Mouse (Mus musculus): ENCODE results near the gene Angptl3. TPM values are rescaled to one million over a fixed set of nuclear protein-coding genes. Genes with fewer than 3 reads are reported as not detected.

Angptl3 gene
- polyA plus RNA-seq, 1 experiment from 2014 or later, result 0.78 TPM

DNA sequence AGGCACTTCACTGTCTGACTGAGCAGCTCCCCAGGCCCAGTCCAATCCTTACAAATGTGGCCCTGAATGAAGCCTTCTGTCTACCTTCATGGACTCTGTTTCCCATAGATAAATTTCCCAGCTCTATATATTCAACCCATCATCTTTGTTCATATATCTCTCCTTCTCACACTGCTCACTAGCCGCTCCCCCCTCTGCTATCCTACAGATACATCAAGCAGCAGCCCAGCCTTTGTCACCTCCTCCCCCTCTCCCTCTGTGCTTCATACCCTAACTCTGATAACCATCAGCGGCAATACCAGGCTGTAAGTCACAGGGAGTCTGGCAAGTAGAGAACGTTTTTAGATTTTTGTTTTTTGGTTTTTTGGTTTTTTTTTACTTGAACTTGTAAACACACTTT is 14.1 kb downstream of the Angptl3 start:
- no peak overlapping the region for H3K27ac ChIP-seq (replicated peaks; ENCODE audit: low read depth, low read length)
- no peak overlapping the region for H3K4me2 ChIP-seq (ENCODE audit: low read depth, low read length)
- no peak overlapping the region for H3K4me3 ChIP-seq (ENCODE audit: low read depth, low read length)
- ATAC-seq (ENCODE audit: low read depth) (no peak), DNase-seq (ENCODE audit: low spot score) (no peak)
- no peaks in the 10 kb centered on the region for H3K4me1 ChIP-seq (ENCODE audit: control insufficient read depth, insufficient read depth, low read length)
- WGBS, result 87% methylated on average over 3 of the region's 3 CpGs
- peaks cover 66% of the 10 kb centered on the region for H3K36me3 ChIP-seq (ENCODE audit: control insufficient read depth, insufficient read depth, low read length)
- H3K27me3 ChIP-seq (replicated peaks; ENCODE audit: control insufficient read depth, insufficient read depth, low read length), result no peaks in the 10 kb centered on the region
- H3K9me3 ChIP-seq (ENCODE audit: control insufficient read depth, low read length), result no peaks in the 10 kb centered on the region
- no peak overlapping the region for H3K9ac ChIP-seq (ENCODE audit: low read depth, low read length)

- Histone ChIP-seq H3K36me3 (ENCODE audit: control insufficient read depth, insufficient read depth, low read length) (peaks cover 62% of the 10 kb centered on the region), H3K27me3 (replicated peaks; ENCODE audit: control insufficient read depth, insufficient read depth, low read length) (no peaks in the 10 kb centered on the region), H3K4me1 (ENCODE audit: control insufficient read depth, insufficient read depth, low read length) (no peaks in the 10 kb centered on the region), H3K9ac (ENCODE audit: low read depth, low read length) (no peak overlapping the region), H3K27ac (replicated peaks; ENCODE audit: low read depth, low read length) (no peak overlapping the region), H3K4me2 (ENCODE audit: low read depth, low read length) (no peak overlapping the region), H3K9me3 (ENCODE audit: control insufficient read depth, low read length) (no peaks in the 10 kb centered on the region), H3K4me3 (ENCODE audit: low read depth, low read length) (no peak overlapping the region)
- no peak for DNase-seq (ENCODE audit: low spot score)
- ATAC-seq (ENCODE audit: low read depth), result no peak
- 57% methylated on average over 3 of the region's 3 CpGs for WGBS
These were observed 15.7 kb downstream of the Angptl3 start for GRCm38 (mm10) chr4:99046471-99046870.

GRCm38 (mm10) chr4:99048581-99048980 is 17.8 kb downstream of the Angptl3 start:
- H3K4me1 ChIP-seq (ENCODE audit: control insufficient read depth, insufficient read depth, low read length), result no peaks in the 10 kb centered on the region
- H3K27me3 ChIP-seq (replicated peaks; ENCODE audit: control insufficient read depth, insufficient read depth, low read length), result no peaks in the 10 kb centered on the region
- no peaks in the 10 kb centered on the region for H3K9me3 ChIP-seq (ENCODE audit: control insufficient read depth, low read length)
- H3K4me3 ChIP-seq (ENCODE audit: low read depth, low read length), result no peak overlapping the region
- no peak for ATAC-seq (ENCODE audit: low read depth)
- no peak for DNase-seq (ENCODE audit: low spot score)
- 78% methylated on average over 2 of the region's 2 CpGs for WGBS
- H3K4me2 ChIP-seq (ENCODE audit: low read depth, low read length), result no peak overlapping the region
- H3K27ac ChIP-seq (replicated peaks; ENCODE audit: low read depth, low read length), result no peak overlapping the region
- no peak overlapping the region for H3K9ac ChIP-seq (ENCODE audit: low read depth, low read length)
- H3K36me3 ChIP-seq (ENCODE audit: control insufficient read depth, insufficient read depth, low read length), result peaks cover 57% of the 10 kb centered on the region

GRCm38 (mm10) chr4:99064524-99064923 is 33.8 kb downstream of the Angptl3 start:
- Histone ChIP-seq H3K9ac (ENCODE audit: low read depth, low read length) (no peak overlapping the region), H3K27ac (replicated peaks; ENCODE audit: low read depth, low read length) (no peak overlapping the region), H3K4me2 (ENCODE audit: low read depth, low read length) (no peak overlapping the region), H3K4me1 (ENCODE audit: control insufficient read depth, insufficient read depth, low read length) (no peaks in the 10 kb centered on the region), H3K4me3 (ENCODE audit: low read depth, low read length) (no peak overlapping the region), H3K27me3 (replicated peaks; ENCODE audit: control insufficient read depth, insufficient read depth, low read length) (no peaks in the 10 kb centered on the region), H3K36me3 (ENCODE audit: control insufficient read depth, insufficient read depth, low read length) (peaks cover 54% of the 10 kb centered on the region), H3K9me3 (ENCODE audit: control insufficient read depth, low read length) (no peaks in the 10 kb centered on the region)
- 67% methylated on average over 5 of the region's 5 CpGs for WGBS
- peak; percentile 65 for DNase-seq (ENCODE audit: low spot score)
- 0 out of 2 replicates have a peak, but pooled peaks have one; percentile 50 for ATAC-seq (ENCODE audit: low read depth)

DNA sequence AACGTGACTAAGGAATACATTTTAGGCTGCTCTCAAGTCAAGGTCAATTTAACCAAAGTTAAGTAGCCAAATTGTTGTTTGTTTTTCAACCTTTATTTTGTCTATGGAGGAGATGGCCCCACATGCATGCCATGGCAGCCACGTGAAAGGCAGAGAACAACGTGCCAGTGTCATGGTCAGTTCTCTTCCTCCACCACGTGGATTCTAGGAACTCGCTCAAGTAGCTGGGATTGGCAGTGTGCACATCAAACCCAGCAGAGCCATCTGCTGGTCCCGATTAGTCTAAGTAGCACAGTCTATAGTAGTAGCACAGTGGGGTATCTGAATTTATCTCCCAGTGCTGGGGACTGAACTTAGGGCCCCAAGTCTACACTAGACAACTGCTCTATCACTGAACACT is 38.1 kb downstream of the Angptl3 start:
- no peaks in the 10 kb centered on the region for H3K4me1 ChIP-seq (ENCODE audit: control insufficient read depth, insufficient read depth, low read length)
- H3K27ac ChIP-seq (replicated peaks; ENCODE audit: low read depth, low read length), result no peak overlapping the region
- no peaks in the 10 kb centered on the region for H3K27me3 ChIP-seq (replicated peaks; ENCODE audit: control insufficient read depth, insufficient read depth, low read length)
- no peak overlapping the region for H3K4me2 ChIP-seq (ENCODE audit: low read depth, low read length)
- no peaks in the 10 kb centered on the region for H3K9me3 ChIP-seq (ENCODE audit: control insufficient read depth, low read length)
- DNase-seq (ENCODE audit: low spot score), result no peak
- WGBS, result 81% methylated on average over 6 of the region's 6 CpGs
- H3K9ac ChIP-seq (ENCODE audit: low read depth, low read length), result no peak overlapping the region
- H3K36me3 ChIP-seq (ENCODE audit: control insufficient read depth, insufficient read depth, low read length), result peaks cover 62% of the 10 kb centered on the region
- no peak overlapping the region for H3K4me3 ChIP-seq (ENCODE audit: low read depth, low read length)
- ATAC-seq (ENCODE audit: low read depth), result no peak

- H3K27ac ChIP-seq (replicated peaks; ENCODE audit: low read depth, low read length), result no peak overlapping the region
- WGBS, result 94% methylated on average over 3 of the region's 3 CpGs
- no peak overlapping the region for H3K4me2 ChIP-seq (ENCODE audit: low read depth, low read length)
- no peak for DNase-seq (ENCODE audit: low spot score)
- peaks cover 61% of the 10 kb centered on the region for H3K36me3 ChIP-seq (ENCODE audit: control insufficient read depth, insufficient read depth, low read length)
- H3K9me3 ChIP-seq (ENCODE audit: control insufficient read depth, low read length), result no peaks in the 10 kb centered on the region
- no peak overlapping the region for H3K9ac ChIP-seq (ENCODE audit: low read depth, low read length)
- no peak for ATAC-seq (ENCODE audit: low read depth)
- no peak overlapping the region for H3K4me3 ChIP-seq (ENCODE audit: low read depth, low read length)
- no peaks in the 10 kb centered on the region for H3K4me1 ChIP-seq (ENCODE audit: control insufficient read depth, insufficient read depth, low read length)
- H3K27me3 ChIP-seq (replicated peaks; ENCODE audit: control insufficient read depth, insufficient read depth, low read length), result no peaks in the 10 kb centered on the region
These were observed 47.3 kb downstream of the Angptl3 start for GRCm38 (mm10) chr4:99078005-99078404.

DNA sequence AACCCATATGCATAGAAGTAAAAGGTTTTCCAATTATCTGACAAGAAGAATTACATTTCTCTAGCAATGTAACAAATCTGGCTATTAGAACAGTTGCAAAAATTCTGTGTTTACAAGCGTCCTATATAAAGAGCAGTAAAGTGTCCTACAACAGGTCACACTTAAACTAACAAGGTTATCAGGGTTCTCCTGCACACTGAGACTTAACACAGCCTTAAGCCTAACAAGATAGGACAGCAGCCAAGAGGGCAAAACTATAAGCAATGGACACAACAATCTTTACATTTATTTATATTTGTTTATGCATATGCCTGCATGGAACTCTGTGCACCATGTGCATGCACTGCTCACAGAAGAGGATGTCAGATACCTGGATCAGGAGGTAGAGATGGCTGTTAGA is 50.4 kb downstream of the Angptl3 start:
- H3K27ac ChIP-seq (replicated peaks; ENCODE audit: low read depth, low read length), result no peak overlapping the region
- no peaks in the 10 kb centered on the region for H3K27me3 ChIP-seq (replicated peaks; ENCODE audit: control insufficient read depth, insufficient read depth, low read length)
- no peak for ATAC-seq (ENCODE audit: low read depth)
- H3K36me3 ChIP-seq (ENCODE audit: control insufficient read depth, insufficient read depth, low read length), result peaks cover 41% of the 10 kb centered on the region
- no peak overlapping the region for H3K9ac ChIP-seq (ENCODE audit: low read depth, low read length)
- 74% methylated on average over 1 of the region's 1 CpGs for WGBS
- no peak for DNase-seq (ENCODE audit: low spot score)
- no peak overlapping the region for H3K4me3 ChIP-seq (ENCODE audit: low read depth, low read length)
- H3K9me3 ChIP-seq (ENCODE audit: control insufficient read depth, low read length), result no peaks in the 10 kb centered on the region
- no peaks in the 10 kb centered on the region for H3K4me1 ChIP-seq (ENCODE audit: control insufficient read depth, insufficient read depth, low read length)
- no peak overlapping the region for H3K4me2 ChIP-seq (ENCODE audit: low read depth, low read length)

GRCm38 (mm10) chr4:99083862-99084261 is 53.1 kb downstream of the Angptl3 start:
- no peak overlapping the region for H3K4me3 ChIP-seq (ENCODE audit: low read depth, low read length)
- no peak overlapping the region for H3K9ac ChIP-seq (ENCODE audit: low read depth, low read length)
- H3K4me1 ChIP-seq (ENCODE audit: control insufficient read depth, insufficient read depth, low read length), result no peaks in the 10 kb centered on the region
- WGBS, result 88% methylated on average over 3 of the region's 3 CpGs
- ATAC-seq (ENCODE audit: low read depth) (no peak), DNase-seq (ENCODE audit: low spot score) (no peak)
- H3K36me3 ChIP-seq (ENCODE audit: control insufficient read depth, insufficient read depth, low read length), result peaks cover 32% of the 10 kb centered on the region
- no peak overlapping the region for H3K4me2 ChIP-seq (ENCODE audit: low read depth, low read length)
- no peaks in the 10 kb centered on the region for H3K9me3 ChIP-seq (ENCODE audit: control insufficient read depth, low read length)
- no peaks in the 10 kb centered on the region for H3K27me3 ChIP-seq (replicated peaks; ENCODE audit: control insufficient read depth, insufficient read depth, low read length)
- H3K27ac ChIP-seq (replicated peaks; ENCODE audit: low read depth, low read length), result no peak overlapping the region

DNA sequence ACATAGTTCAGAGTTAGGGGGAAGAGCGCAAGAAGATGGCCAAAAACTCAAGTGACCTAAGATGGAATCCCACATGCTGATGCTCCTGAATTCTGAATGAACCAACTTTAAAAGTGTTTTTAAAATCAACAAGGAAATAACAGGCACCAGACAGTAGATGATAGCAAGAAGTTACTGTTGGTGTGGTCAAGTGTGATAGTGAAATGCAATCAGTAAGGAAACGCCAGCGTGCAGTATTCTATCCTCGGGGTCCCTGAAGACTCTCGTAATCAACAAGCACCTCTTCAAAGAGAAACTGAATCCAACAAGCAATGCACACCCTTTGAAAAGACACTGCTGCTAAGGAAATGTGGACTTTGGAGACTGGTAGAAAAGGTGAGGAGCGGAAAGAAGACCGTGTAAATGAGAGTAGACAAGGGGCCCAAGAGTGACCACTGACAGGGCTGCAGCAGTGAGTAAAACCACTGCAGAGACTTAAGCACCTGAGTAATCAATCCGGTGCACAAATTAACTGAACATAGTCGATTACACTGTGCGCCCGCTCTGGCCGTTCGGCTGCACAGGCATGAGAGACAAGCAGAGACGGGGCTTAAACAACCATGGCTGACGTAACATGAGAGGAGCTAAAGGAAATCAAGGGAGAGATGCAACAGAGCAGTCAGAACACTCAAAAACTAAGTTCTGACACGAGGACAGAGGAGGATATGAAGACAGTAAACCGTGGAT is 57.2 kb downstream of the Angptl3 start:
- Histone ChIP-seq H3K9ac (ENCODE audit: low read depth, low read length) (no peak overlapping the region), H3K27me3 (replicated peaks; ENCODE audit: control insufficient read depth, insufficient read depth, low read length) (no peaks in the 10 kb centered on the region), H3K4me2 (ENCODE audit: low read depth, low read length) (no peak overlapping the region), H3K4me3 (ENCODE audit: low read depth, low read length) (no peak overlapping the region), H3K36me3 (ENCODE audit: control insufficient read depth, insufficient read depth, low read length) (peaks cover 20% of the 10 kb centered on the region; the same call in 1 of the 2 replicates), H3K27ac (replicated peaks; ENCODE audit: low read depth, low read length) (no peak overlapping the region), H3K9me3 (ENCODE audit: control insufficient read depth, low read length) (no peaks in the 10 kb centered on the region), H3K4me1 (ENCODE audit: control insufficient read depth, insufficient read depth, low read length) (no peaks in the 10 kb centered on the region)
- ATAC-seq (ENCODE audit: low read depth) (no peak), DNase-seq (ENCODE audit: low spot score) (no peak)
- WGBS, result 83% methylated on average over 17 of the region's 17 CpGs

All from embryonic facial prominence, embryonic 14.5 days (tissue).